ENCODE assay signal across 8 mouse cellular contexts in genomic region chr7:141122689-141123516, GRCm38 (mm10). TPM values are rescaled to one million over a fixed set of nuclear protein-coding genes. Genes with fewer than 3 reads are reported as not detected.
A peak's percentile ranks its signal among the peaks of the same experiment; 100 is the strongest.
DNase-seq lines count a peak whose midpoint lies in the region; ATAC-seq and TF ChIP-seq lines count a peak whose summit lies in the region.

No protein-coding gene starts in this region.

- in situ Hi-C loops in ES-E14 (cut with MboI; ENCODE audit: low sequenced_read_pairs in 2 of 2, unreplicated experiment in 2 of 2): no loop called here

- no peaks in the 10 kb centered on the region for H3K27me3 ChIP-seq in forebrain, embryonic 15.5 days

- peaks cover 2 to 13% of the 10 kb centered on the region in 2 experiments; a peak in 3 of 4 replicates for H3K4me1 ChIP-seq in ES-E14 (ENCODE audit: control insufficient read depth in 2 of 2, insufficient read depth in 2 of 2, low read length in 2 of 2, poor library complexity in 1 of 2)
- H3K4me1 ChIP-seq in forebrain, embryonic 15.5 days: no peaks in the 10 kb centered on the region
- no peaks in the 10 kb centered on the region for H3K4me1 ChIP-seq in lung, adult 2 months (ENCODE audit: control insufficient read depth, insufficient read depth, low read length)

- TF ChIP-seq CTCF in lung, adult 2 months (IDR thresholded peaks at IDR 0.05; ENCODE audit: insufficient read depth, low read length): no peak

- H3K27ac ChIP-seq in ES-E14 (ENCODE audit: insufficient read depth, low read depth, low read length, poor library complexity, severe bottlenecking): peak overlapping the region; percentile 70
- peak overlapping the region; percentile 78 for H3K27ac ChIP-seq in forebrain, embryonic 15.5 days (replicated peaks)

- 0 out of 2 replicates have a peak, but pooled peaks have one; percentile 60 for TF ChIP-seq POLR2A in lung, adult 2 months (IDR thresholded peaks at IDR 0.05; ENCODE audit: borderline replicate concordance, extremely low read depth, low read depth, low read length)

- DNase-seq in ES-E14 (ENCODE audit: low read depth, low spot score): peak; percentile 100
- peak; percentile 94 for DNase-seq in cerebellum, adult 11-12 months
- DNase-seq in heart, postnatal 25 days (ENCODE audit: low spot score): peak; percentile 92
- DNase-seq in layer of hippocampus, adult 18-20 months (ENCODE audit: low spot score in 2 of 2): peak; percentile 84 to 88
- DNase-seq in lung, adult 2 months: peak; percentile 95
- DNase-seq in thymus, adult 18-20 months: peak; percentile 80 to 88

- ATAC-seq in forebrain, embryonic 15.5 days (replicated peaks): peak; percentile 96
- peak; percentile 99 for ATAC-seq in neutrophil, adult 5-6 weeks (ENCODE audit: extremely low read depth, insufficient number of reproducible peaks, low FRiP score, poor library complexity, severe bottlenecking)

- intact Hi-C loops in heart, postnatal 25 days (cut with DNase I): loop anchor here (2.0 kb wide), 1 partner anchor 44 kb away; no protein-coding TSS in a partner anchor

- H3K4me2 ChIP-seq in forebrain, embryonic 15.5 days (replicated peaks): peak overlapping the region; percentile 75

- H3K4me3 ChIP-seq in ES-E14 (ENCODE audit: insufficient read depth in 1 of 2, low read depth in 1 of 2, low read length in 2 of 2, poor library complexity in 1 of 2, severe bottlenecking in 1 of 2): peak overlapping the region; percentile 69 to 78
- peak overlapping the region; percentile 50 for H3K4me3 ChIP-seq in forebrain, embryonic 15.5 days
- peak overlapping the region; percentile 66 for H3K4me3 ChIP-seq in lung, adult 2 months (replicated peaks; ENCODE audit: extremely low read depth, low read depth, low read length)

- no peaks in the 10 kb centered on the region for H3K9me3 ChIP-seq in ES-E14 (ENCODE audit: control insufficient read depth, insufficient read depth, low read depth, low read length)
- H3K9me3 ChIP-seq in forebrain, embryonic 15.5 days: no peaks in the 10 kb centered on the region

- H3K36me3 ChIP-seq in ES-E14 (ENCODE audit: control insufficient read depth, insufficient read depth, low read length, poor library complexity, severe bottlenecking): no peaks in the 10 kb centered on the region
- H3K36me3 ChIP-seq in forebrain, embryonic 15.5 days: no peaks in the 10 kb centered on the region

- WGBS in forebrain, embryonic 15.5 days: 3% methylated on average over 29 of the region's 29 CpGs
- WGBS in lung, adult 2 months: 1% methylated on average over 29 of the region's 29 CpGs

- H3K9ac ChIP-seq in ES-E14 (ENCODE audit: insufficient read depth, low read depth, low read length, poor library complexity, severe bottlenecking): peak overlapping the region; percentile 79
- H3K9ac ChIP-seq in forebrain, embryonic 15.5 days (replicated peaks): peak overlapping the region; percentile 83

TF ChIP-seq in ES-E14, 5 proteins besides CTCF, POLR2A, EP300 and RAD21:
- no peak for TF ChIP-seq ZNF384 (IDR thresholded peaks at IDR 0.05; ENCODE audit: low read depth, low read length)
- no peak for TF ChIP-seq ZC3H11A (IDR thresholded peaks at IDR 0.05; ENCODE audit: borderline replicate concordance, low read depth, low read length)
- no peak for TF ChIP-seq HCFC1 (IDR thresholded peaks at IDR 0.05; ENCODE audit: borderline replicate concordance, insufficient read depth, low read length)
- TF ChIP-seq MAFK (IDR thresholded peaks at IDR 0.05; ENCODE audit: insufficient read depth, low read depth, low read length): no peak
- TF ChIP-seq CHD2 (IDR thresholded peaks at IDR 0.05; ENCODE audit: low read depth, low read length): no peak

RNA-seq across cellular contexts. Expression of gene Ptdss2, which starts 0.7 kb away (rescaled TPM):
- 65.1 and 82.8 TPM in 2 replicates for total RNA-seq in ES-E14 (2012; rRNA removed)
- 74.5 TPM in 2 replicates for polyA plus RNA-seq in forebrain, embryonic 15.5 days (2015; fragmentation: Nextera tagmentation; extraction: Ambion mirVana)
- total RNA-seq in heart, postnatal 25 days (2021): 10 to 100 TPM; 32.1 to 33.4 TPM
- 10 to 100 TPM; 47.4 to 50.6 TPM for total RNA-seq in layer of hippocampus, adult 18-20 months (2021)
- polyA plus RNA-seq in lung, adult 2 months (2012; rRNA removed): 22.9 and 24.1 TPM in 2 replicates
- 4.2 and 6.3 TPM in 2 replicates for total RNA-seq in neutrophil, adult 5-6 weeks (2017)

RNA-seq across cellular contexts. Expression of gene Ano9, which starts 5.3 kb away (rescaled TPM):
- total RNA-seq in ES-E14 (2012; rRNA removed): 26.4 and 102 TPM in 2 replicates
- polyA plus RNA-seq in forebrain, embryonic 15.5 days (2015; fragmentation: Nextera tagmentation; extraction: Ambion mirVana): 0.09 TPM in 1 of 2 replicates, not detected in the other
- total RNA-seq in heart, postnatal 25 days (2021): under 1 TPM in 1 of 2 experiments, not detected in 1; 0.08 TPM
- not detected for total RNA-seq in layer of hippocampus, adult 18-20 months (2021)
- 2.8 and 10.7 TPM in 2 replicates for polyA plus RNA-seq in lung, adult 2 months (2012; rRNA removed)
- total RNA-seq in neutrophil, adult 5-6 weeks (2017): not detected in 2 replicates

RNA-seq across cellular contexts. Expression of gene Sigirr, which starts 22.5 kb away (rescaled TPM):
- total RNA-seq in ES-E14 (2012; rRNA removed): 18.2 and 56.2 TPM in 2 replicates
- 1.8 and 2.0 TPM in 2 replicates for polyA plus RNA-seq in forebrain, embryonic 15.5 days (2015; fragmentation: Nextera tagmentation; extraction: Ambion mirVana)
- 1 to 10 TPM; 4.8 to 7.7 TPM for total RNA-seq in heart, postnatal 25 days (2021)
- total RNA-seq in layer of hippocampus, adult 18-20 months (2021): 1 to 10 TPM; 1.9 to 2.1 TPM
- polyA plus RNA-seq in lung, adult 2 months (2012; rRNA removed): 40.5 and 40.6 TPM in 2 replicates
- total RNA-seq in neutrophil, adult 5-6 weeks (2017): 21.0 and 21.9 TPM in 2 replicates

RNA-seq across cellular contexts. Expression of gene Pkp3, which starts 44.9 kb away (rescaled TPM):
- 8.0 and 12.2 TPM in 2 replicates for total RNA-seq in ES-E14 (2012; rRNA removed)
- not detected in 2 replicates for polyA plus RNA-seq in forebrain, embryonic 15.5 days (2015; fragmentation: Nextera tagmentation; extraction: Ambion mirVana)
- total RNA-seq in heart, postnatal 25 days (2021): under 1 TPM in 1 of 2 experiments, not detected in 1; 0.31 TPM
- total RNA-seq in layer of hippocampus, adult 18-20 months (2021): not detected
- 23.8 and 47.7 TPM in 2 replicates for polyA plus RNA-seq in lung, adult 2 months (2012; rRNA removed)
- total RNA-seq in neutrophil, adult 5-6 weeks (2017): 10.5 and 11.0 TPM in 2 replicates

RNA-seq across cellular contexts. Expression of gene Rnh1, which starts 49.8 kb away (rescaled TPM):
- 61.9 and 70.3 TPM in 2 replicates for total RNA-seq in ES-E14 (2012; rRNA removed)
- 42.3 and 44.0 TPM in 2 replicates for polyA plus RNA-seq in forebrain, embryonic 15.5 days (2015; fragmentation: Nextera tagmentation; extraction: Ambion mirVana)
- 10 to 100 TPM; 65.7 to 69.9 TPM for total RNA-seq in heart, postnatal 25 days (2021)
- total RNA-seq in layer of hippocampus, adult 18-20 months (2021): 10 to 100 TPM; 35.5 to 45.9 TPM
- 128 and 195 TPM in 2 replicates for polyA plus RNA-seq in lung, adult 2 months (2012; rRNA removed)
- total RNA-seq in neutrophil, adult 5-6 weeks (2017): 41.0 and 51.8 TPM in 2 replicates

Comparison
In these comparisons a context has a peak if more than half of its experiments do, and no peak if none do; other contexts are left out.
1. Peak in every context shown above with its lines: DNase-seq, ATAC-seq, H3K4me3 ChIP-seq and H3K27ac ChIP-seq.
2. RNA of gene Ano9, which starts 5.3 kb away (total RNA-seq): 26.4 to 102 TPM in ES-E14; 0.08 TPM in heart, postnatal 25 days, not detected in layer of hippocampus, adult 18-20 months and not detected in neutrophil, adult 5-6 weeks; every median in the first group is over 10 times any median in the second.